Mouse (Mus musculus) heart, adult 2 months (tissue): Measurements from ENCODE around the gene Tcp11l2. TPM values are rescaled to one million over a fixed set of nuclear protein-coding genes. Genes with fewer than 3 reads are reported as not detected.

ENCODE experiments used
- DNase-seq, 2 experiments: peaks; one replicate each; pipeline ENCODE4 v3.0.0; 2021
- H3K27ac ChIP-seq: fragments of 200-600 bp; 2 replicates; pipeline ENCODE4 v1.8.1; 2022
- H3K27me3 ChIP-seq: fragments of 200-500 bp; 2 replicates; pipeline ENCODE4 v1.6.1; 2012; ENCODE audit warnings: mild to moderate bottlenecking, low read length, inconsistent platforms, mixed read lengths; ENCODE audit not compliant: control insufficient read depth, insufficient read depth
- H3K36me3 ChIP-seq: fragments of 200-500 bp; 2 replicates; pipeline ENCODE4 v1.6.1; 2012; ENCODE audit warnings: low read length, inconsistent platforms; ENCODE audit not compliant: control insufficient read depth, insufficient read depth
- H3K4me1 ChIP-seq: fragments of 200-500 bp; 2 replicates; pipeline ENCODE4 v1.6.1; 2011; ENCODE audit warnings: low read length; ENCODE audit not compliant: control insufficient read depth, insufficient read depth
- H3K4me3 ChIP-seq: fragments of 200-600 bp; 2 replicates; pipeline ENCODE4 v1.8.1; 2022
- H3K79me2 ChIP-seq: fragments of 200-500 bp; replicated peaks from 2 replicates; pipeline ENCODE4 v1.6.1; 2012; ENCODE audit warnings: mild to moderate bottlenecking, inconsistent platforms, low read length, moderate library complexity, mixed read lengths; ENCODE audit not compliant: control insufficient read depth, insufficient read depth
- H3K9ac ChIP-seq: fragments of 200-500 bp; 2 replicates; pipeline ENCODE4 v1.6.1; 2012; ENCODE audit warnings: low read depth, mild to moderate bottlenecking, control low read depth, inconsistent platforms, low read length, mixed read lengths
- CTCF ChIP-seq: fragments of 200-600 bp; IDR thresholded peaks from 2 replicates; pipeline ENCODE4 v1.8.1; 2022; ENCODE audit warnings: antibody characterized with exemption, mild to moderate bottlenecking, moderate library complexity
- EP300 ChIP-seq: fragments of 200-500 bp; IDR thresholded peaks from 2 replicates; pipeline ENCODE4 v1.6.1; 2011; ENCODE audit warnings: low read depth, low read length, control low read depth; ENCODE audit not compliant: insufficient read depth
- POLR2A ChIP-seq: fragments of 200-500 bp; IDR thresholded peaks from 2 replicates; pipeline ENCODE4 v1.6.1; 2011; ENCODE audit warnings: mild to moderate bottlenecking, low read depth, low read length, control low read depth; ENCODE audit not compliant: insufficient read depth
- WGBS: fragments of 180-500 bp; shearing (Covaris S2); methylation state at CpG from one replicate; pipeline ENCODE4 v1.1.7; 2018; 5-methylcytosine and 5-hydroxymethylcytosine counted together
- intact Hi-C: fragments of 180-260 bp; cut with DNase I; formaldehyde crosslinking; loops from one replicate; pipeline ENCODE4 v1.15.1; 2025
- polyA plus RNA-seq: library from polyadenylated mRNA; depleted of rRNA; stranded (reverse); fragments of >200 nt; gene quantifications from 2 replicates; pipeline ENCODE4 v1.2.3, GENCODE M21; 2012
- total RNA-seq, 2 experiments: library from RNA; stranded (reverse); gene quantifications; 2 replicates each; pipeline ENCODE4 v1.2.3; 2021

Gene Tcp11l2
- total and polyA plus RNA-seq, 3 experiments: 118 to 157 (median 129) TPM

GRCm38 (mm10) chr10:84532191-84532889 lies 44.1 kb upstream of the Tcp11l2 start:
- peak overlapping the region; percentile 78 for H3K27ac ChIP-seq
- peaks cover 9% of the 10 kb centered on the region for H3K4me1 ChIP-seq
- no peaks in the 10 kb centered on the region for H3K27me3 ChIP-seq
- peak; percentile 57 to 66 for DNase-seq
- 24% methylated on average over 16 of the region's 16 CpGs for WGBS
- intact Hi-C loops: loop anchor here (1.0 to 5.0 kb wide), 3 partner anchors 46 to 90 kb away; partner anchors contain the start of gene Polr3b
- no peaks in the 10 kb centered on the region for H3K36me3 ChIP-seq
- H3K79me2 ChIP-seq: no peaks in the 10 kb centered on the region
- TF ChIP-seq CTCF (no peak), POLR2A (no peak), EP300 (no peak)
- peak overlapping the region; percentile 81 for H3K4me3 ChIP-seq
- no peak overlapping the region for H3K9ac ChIP-seq

DNA sequence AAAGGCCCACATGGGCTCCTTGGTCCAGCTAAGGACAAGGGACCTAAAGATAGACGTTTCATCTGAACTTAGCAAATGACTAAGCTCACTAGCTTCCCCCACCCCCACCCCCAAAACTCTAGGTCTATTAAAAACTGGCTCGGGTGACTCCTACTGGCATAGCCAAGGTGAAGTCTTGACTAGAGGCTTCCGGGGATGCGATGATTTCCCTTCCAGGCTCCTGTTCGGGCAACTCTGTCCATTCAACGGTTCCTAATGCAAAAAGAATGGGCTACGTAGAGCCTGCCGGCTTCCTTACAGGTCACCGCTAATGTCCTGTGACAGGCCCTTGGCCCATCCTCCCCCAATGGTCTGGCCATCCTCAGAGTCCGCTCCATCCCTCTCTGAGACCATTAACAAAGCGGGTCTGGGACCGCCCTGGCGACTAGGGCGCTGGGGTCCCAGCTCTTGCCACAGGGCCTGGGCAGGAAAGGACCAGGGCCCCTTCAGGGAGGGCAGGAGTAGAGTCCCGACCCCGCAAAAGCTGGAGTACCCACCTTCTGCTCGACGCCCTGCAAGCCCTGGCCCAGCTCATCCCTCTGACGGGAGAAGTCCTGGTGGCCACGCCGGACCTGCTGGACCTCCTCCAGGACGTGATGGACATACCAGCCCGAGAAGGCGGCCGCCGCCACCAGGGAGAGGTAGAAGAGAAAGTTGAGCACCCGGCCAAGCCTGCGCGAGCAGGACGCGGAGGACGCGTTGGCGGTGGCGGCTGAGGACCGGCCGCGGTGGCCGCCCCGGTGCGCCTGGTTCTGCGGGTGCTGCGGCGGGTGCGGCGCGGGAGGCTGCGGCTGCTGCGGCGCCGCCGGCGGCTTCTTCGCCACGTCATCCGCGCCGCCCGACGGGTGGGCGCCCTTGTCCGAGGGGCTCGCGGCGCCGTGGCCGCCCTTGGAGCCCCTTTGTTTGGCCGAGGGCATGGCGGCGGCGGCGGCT lies 43.2 kb upstream of the Tcp11l2 start:
- intact Hi-C loops: loop anchor here (1.0 to 5.0 kb wide), 3 partner anchors 45 to 89 kb away; partner anchors contain the start of gene Polr3b

GRCm38 (mm10) chr10:84533912-84534671 lies 42.3 kb upstream of the Tcp11l2 start, which contains the start of gene Ckap4:
TSS of gene Ckap4 (minus strand) at chr10:84534062.
- peaks cover 9% of the 10 kb centered on the region for H3K4me1 ChIP-seq
- H3K27me3 ChIP-seq: no peaks in the 10 kb centered on the region
- WGBS: 1% methylated on average over 52 of the region's 64 CpGs
- no peak for TF ChIP-seq EP300
- no peak for TF ChIP-seq POLR2A
- TF ChIP-seq CTCF: no peak
- H3K9ac ChIP-seq: peak within 1 kb of the TSS; percentile 94
- DNase-seq: peak; percentile 87 to 89
- peak within 1 kb of the TSS; percentile 87 for H3K27ac ChIP-seq
- peak within 1 kb of the TSS; percentile 81 for H3K4me3 ChIP-seq
- H3K36me3 ChIP-seq: no peaks in the 10 kb centered on the region
- no peaks in the 10 kb centered on the region for H3K79me2 ChIP-seq
- intact Hi-C loops: loop anchor here (5.0 kb wide), 2 partner anchors 63 to 88 kb away; partner anchors contain the start of gene Polr3b

More for the DNA sequence above, 43.2 kb upstream of the Tcp11l2 start:
- no peaks in the 10 kb centered on the region for H3K36me3 ChIP-seq
- peak overlapping the region; percentile 81 for H3K4me3 ChIP-seq
- no peaks in the 10 kb centered on the region for H3K79me2 ChIP-seq
- H3K4me1 ChIP-seq: peaks cover 9% of the 10 kb centered on the region
- H3K27ac ChIP-seq: peak overlapping the region; percentile 87
- H3K27me3 ChIP-seq: no peaks in the 10 kb centered on the region
- DNase-seq: peak; percentile 72 to 77
- WGBS: 1% methylated on average over 54 of the region's 72 CpGs
- H3K9ac ChIP-seq: peak overlapping the region; percentile 94
- peak; percentile 34 for TF ChIP-seq CTCF
- TF ChIP-seq EP300: no peak

GRCm38 (mm10) chr10:84535458-84535857 lies 41.0 kb upstream of the Tcp11l2 start:
- no peak for DNase-seq
- Histone ChIP-seq H3K27me3 (no peaks in the 10 kb centered on the region), H3K9ac (no peak overlapping the region), H3K36me3 (no peaks in the 10 kb centered on the region), H3K4me3 (no peak overlapping the region), H3K79me2 (no peaks in the 10 kb centered on the region), H3K4me1 (peaks cover 7% of the 10 kb centered on the region), H3K27ac (no peak overlapping the region)
- WGBS: 78% methylated on average over 5 of the region's 5 CpGs
- intact Hi-C loops: no loop called here
- TF ChIP-seq POLR2A: no peak
- TF ChIP-seq EP300: no peak
- no peak for TF ChIP-seq CTCF

DNA sequence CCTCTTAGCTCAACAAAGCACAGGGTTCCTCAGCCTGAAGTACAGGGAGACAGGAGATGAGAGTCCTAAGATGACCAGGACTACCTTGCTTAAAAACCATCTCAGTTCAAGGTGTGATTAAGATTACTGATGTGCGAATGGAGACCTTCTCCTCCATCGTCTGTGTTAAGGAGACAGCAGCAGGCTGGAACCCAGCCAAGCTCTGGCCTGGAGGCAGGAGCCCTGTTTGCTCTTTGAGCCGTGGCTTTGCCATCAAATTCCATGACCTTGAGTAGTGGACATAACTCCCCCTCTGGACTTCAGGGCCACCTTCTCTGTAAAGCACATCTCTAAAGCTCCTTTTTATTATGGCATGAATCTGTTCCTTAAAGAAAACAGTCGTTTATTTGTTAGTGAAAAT lies 40.6 kb upstream of the Tcp11l2 start:
- H3K4me3 ChIP-seq: no peak overlapping the region
- H3K4me1 ChIP-seq: peaks cover 5% of the 10 kb centered on the region
- no peaks in the 10 kb centered on the region for H3K36me3 ChIP-seq
- H3K27me3 ChIP-seq: no peaks in the 10 kb centered on the region
- no peak for DNase-seq
- H3K27ac ChIP-seq: no peak overlapping the region
- TF ChIP-seq CTCF (no peak), EP300 (no peak), POLR2A (no peak)
- no peak overlapping the region for H3K9ac ChIP-seq
- intact Hi-C loops: loop anchor here (1.0 kb wide), 1 partner anchor 40 kb away; the partner anchor contains the start of gene Tcp11l2
- WGBS: 39% methylated on average over 4 of the region's 4 CpGs
- no peaks in the 10 kb centered on the region for H3K79me2 ChIP-seq
